Mouse (Mus musculus) heart, postnatal 0 days (tissue): Measurements from ENCODE around the gene H2afy. TPM values are rescaled to one million over a fixed set of nuclear protein-coding genes. Genes with fewer than 3 reads are reported as not detected.
A peak's percentile ranks its signal among the peaks of the same experiment; 100 is the strongest.

ENCODE experiments used
- ATAC-seq: fragments of 200-750 bp; cut with Nextera tagmentation; 2 replicates; pipeline ENCODE4 v1.8.0; 2017; ENCODE audit warnings: low read depth, moderate number of reproducible peaks, moderate library complexity; ENCODE audit not compliant: insufficient read depth
- DNase-seq: peaks from one replicate; pipeline ENCODE4 v3.0.0-alpha.2; 2016; ENCODE audit warnings: low spot score
- H3K27ac ChIP-seq: fragments of 300-500 bp; sonication (generic); 2 replicates; pipeline ENCODE4 v1.5.1; 2014; ENCODE audit warnings: low read depth, mild to moderate bottlenecking
- H3K27me3 ChIP-seq: fragments of 300-500 bp; sonication (generic); 2 replicates; pipeline ENCODE4 v1.6.1; 2014; ENCODE audit warnings: low read length, mixed read lengths; ENCODE audit not compliant: control insufficient read depth, insufficient read depth
- H3K36me3 ChIP-seq: fragments of 300-500 bp; sonication (generic); replicated peaks from 2 replicates; pipeline ENCODE4 v1.6.1; 2014; ENCODE audit warnings: low read length, mixed read lengths; ENCODE audit not compliant: control insufficient read depth, insufficient read depth
- H3K4me1 ChIP-seq: fragments of 300-500 bp; sonication (generic); 2 replicates; pipeline ENCODE4 v1.6.1; 2014; ENCODE audit warnings: antibody characterized with exemption; ENCODE audit not compliant: control insufficient read depth, insufficient read depth
- H3K4me2 ChIP-seq: fragments of 300-500 bp; sonication (generic); 2 replicates; pipeline ENCODE4 v1.6.1; 2014; ENCODE audit warnings: low read depth, mild to moderate bottlenecking, low read length, moderate library complexity
- H3K4me3 ChIP-seq: fragments of 300-500 bp; sonication (generic); 2 replicates; pipeline ENCODE4 v1.5.1; 2014; ENCODE audit warnings: low read depth, low read length
- H3K9ac ChIP-seq: fragments of 300-500 bp; sonication (generic); replicated peaks from 2 replicates; pipeline ENCODE4 v1.6.1; 2014; ENCODE audit warnings: low read depth, low read length, mixed read lengths
- H3K9me3 ChIP-seq: fragments of 300-500 bp; sonication (generic); replicated peaks from 2 replicates; pipeline ENCODE4 v1.6.1; 2016; ENCODE audit warnings: low read length; ENCODE audit not compliant: control insufficient read depth
- CTCF ChIP-seq: IDR thresholded peaks from 2 replicates; pipeline ENCODE4 v1.5.1; 2016; ENCODE audit warnings: antibody characterized with exemption, control low read depth, low read depth
- EP300 ChIP-seq: IDR thresholded peaks from 2 replicates; pipeline ENCODE4 v1.6.1; 2016; ENCODE audit warnings: antibody characterized with exemption, low read depth
- WGBS: fragments of 180-500 bp; shearing (Covaris S2); extraction: QIAGEN DNeasy Blood & Tissue Kit; methylation state at CpG from one replicate; pipeline ENCODE4 v1.1.7; 2014; 5-methylcytosine and 5-hydroxymethylcytosine counted together
- polyA plus RNA-seq: library from polyadenylated mRNA; unstranded; fragments of >200 nt; fragmentation: Nextera tagmentation; extraction: Ambion mirVana; gene quantifications from 2 replicates; pipeline ENCODE4 v1.2.1, GENCODE M21; 2015
- total RNA-seq: library from RNA; depleted of rRNA; stranded (reverse); fragments of >200 nt; gene quantifications from 2 replicates; pipeline ENCODE4 v1.2.3, GENCODE M21; 2014; ENCODE audit warnings: low replicate concordance

H2afy gene
- total and polyA plus RNA-seq, 2 experiments from 2014 or later = 45.0 to 61.7 TPM

- 73% methylated on average over 7 of the region's 7 CpGs for WGBS
- Histone ChIP-seq H3K9ac (no peak overlapping the region), H3K27ac (peak overlapping the region; percentile 86), H3K4me2 (no peak overlapping the region), H3K4me3 (no peak overlapping the region), H3K4me1 (peaks cover 26% of the 10 kb centered on the region), H3K27me3 (no peaks in the 10 kb centered on the region), H3K9me3 (no peaks in the 10 kb centered on the region), H3K36me3 (no peaks in the 10 kb centered on the region)
- no peak for TF ChIP-seq EP300
- TF ChIP-seq CTCF = no peak
- ATAC-seq = no peak
- DNase-seq = no peak
Measured at GRCm38 (mm10) chr13:56155671-56156070, 19.5 kb upstream of the H2afy start.

- Histone ChIP-seq H3K9ac (no peak overlapping the region), H3K4me1 (peaks cover 26% of the 10 kb centered on the region), H3K4me3 (no peak overlapping the region), H3K27me3 (no peaks in the 10 kb centered on the region), H3K9me3 (no peaks in the 10 kb centered on the region), H3K36me3 (no peaks in the 10 kb centered on the region), H3K4me2 (no peak overlapping the region), H3K27ac (peak overlapping the region; percentile 86)
- DNase-seq (peak; percentile 88), ATAC-seq (peak; percentile 83)
- WGBS = 8% methylated on average over 5 of the region's 5 CpGs
- peak; percentile 45; the same call in 1 of the 2 replicates for TF ChIP-seq EP300
- TF ChIP-seq CTCF = no peak
Measured at GRCm38 (mm10) chr13:56155048-56155447, 18.9 kb upstream of the H2afy start.

- 70% methylated on average over 7 of the region's 7 CpGs for WGBS
- Histone ChIP-seq H3K4me1 (peaks cover 15% of the 10 kb centered on the region), H3K4me2 (no peak overlapping the region), H3K36me3 (no peaks in the 10 kb centered on the region), H3K9ac (no peak overlapping the region), H3K27ac (no peak overlapping the region), H3K4me3 (no peak overlapping the region), H3K9me3 (no peaks in the 10 kb centered on the region), H3K27me3 (no peaks in the 10 kb centered on the region)
- ATAC-seq = no peak
- TF ChIP-seq EP300 (no peak), CTCF (no peak)
- no peak for DNase-seq
Measured at GRCm38 (mm10) chr13:56152773-56153460, 16.8 kb upstream of the H2afy start.

- peaks cover 15% of the 10 kb centered on the region for H3K4me1 ChIP-seq
- peak overlapping the region; percentile 54 for H3K4me2 ChIP-seq
- no peak overlapping the region for H3K27ac ChIP-seq
- no peak overlapping the region for H3K9ac ChIP-seq
- H3K36me3 ChIP-seq = no peaks in the 10 kb centered on the region
- no peaks in the 10 kb centered on the region for H3K27me3 ChIP-seq
- ATAC-seq = peak; percentile 77
- 29% methylated on average over 22 of the region's 22 CpGs for WGBS
- peak overlapping the region; percentile 24 for H3K4me3 ChIP-seq
- no peak for TF ChIP-seq EP300
- TF ChIP-seq CTCF = peak; percentile 76
- H3K9me3 ChIP-seq = no peaks in the 10 kb centered on the region
- peak; percentile 85 for DNase-seq
Measured at GRCm38 (mm10) chr13:56151404-56152226, 15.5 kb upstream of the H2afy start.

GRCm38 (mm10) chr13:56145523-56145922 is 9.4 kb upstream of the H2afy start:
- WGBS = 50% methylated on average over 3 of the region's 3 CpGs
- TF ChIP-seq CTCF (peak; percentile 56), EP300 (no peak)
- H3K9me3 ChIP-seq = no peaks in the 10 kb centered on the region
- no peaks in the 10 kb centered on the region for H3K27me3 ChIP-seq
- no peak overlapping the region for H3K9ac ChIP-seq
- H3K4me2 ChIP-seq = no peak overlapping the region
- no peaks in the 10 kb centered on the region for H3K36me3 ChIP-seq
- H3K4me3 ChIP-seq = no peak overlapping the region
- DNase-seq (no peak), ATAC-seq (peak; percentile 51; the same call in 1 of the 2 replicates)
- no peak overlapping the region for H3K27ac ChIP-seq
- H3K4me1 ChIP-seq = no peaks in the 10 kb centered on the region; the same call in 1 of the 2 replicates
